Comparison of ENCODE assay signal across 8 mouse cellular contexts in the genomic region with DNA sequence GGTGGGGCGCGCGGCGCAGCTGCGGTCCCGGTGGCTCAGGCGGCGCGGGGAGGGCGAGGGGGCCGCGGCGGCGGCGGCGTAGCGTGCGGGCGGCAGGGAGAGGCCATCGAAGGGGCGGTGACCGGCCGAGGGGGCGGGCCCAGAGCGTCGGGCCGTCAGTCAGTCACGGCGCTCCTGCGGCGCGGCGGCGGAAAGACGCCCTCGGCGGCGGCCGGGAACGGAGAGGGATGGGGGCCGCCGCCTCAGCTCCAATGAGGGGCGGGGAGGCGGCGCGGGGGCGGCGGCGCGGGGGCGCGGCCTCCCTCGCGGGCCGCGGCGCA. TPM values are rescaled to one million over a fixed set of nuclear protein-coding genes. Genes with fewer than 3 reads are reported as not detected.
A peak's percentile ranks its signal among the peaks of the same experiment; 100 is the strongest.
DNase-seq lines count a peak whose midpoint lies in the region; ATAC-seq and TF ChIP-seq lines count a peak whose summit lies in the region.

A gene (minus strand): TSS at position 284 of the 320 bp plus-strand sequence.

- H3K4me2 ChIP-seq in forebrain, embryonic 16.5 days (ENCODE audit: low read length), result peak within 1 kb of the TSS; percentile 83
- H3K4me2 ChIP-seq in intestine, postnatal 0 days (replicated peaks; ENCODE audit: low read depth), result peak within 1 kb of the TSS; percentile 97
- H3K4me2 ChIP-seq in midbrain, embryonic 12.5 days (replicated peaks), result peak within 1 kb of the TSS; percentile 94

- peak within 1 kb of the TSS; percentile 94 for H3K27ac ChIP-seq in kidney, adult 2 months (ENCODE audit: insufficient read depth, low read depth, low read length)
- H3K27ac ChIP-seq in forebrain, embryonic 16.5 days (ENCODE audit: low read length), result peak within 1 kb of the TSS; percentile 94
- peak within 1 kb of the TSS; percentile 96 for H3K27ac ChIP-seq in intestine, postnatal 0 days (ENCODE audit: low read depth, low read length)
- peak within 1 kb of the TSS; percentile 93 for H3K27ac ChIP-seq in midbrain, embryonic 12.5 days (replicated peaks)

- H3K9me3 ChIP-seq in forebrain, embryonic 16.5 days (ENCODE audit: control insufficient read depth, low read length), result no peaks in the 10 kb centered on the region
- no peaks in the 10 kb centered on the region for H3K9me3 ChIP-seq in intestine, postnatal 0 days (ENCODE audit: control insufficient read depth)
- no peaks in the 10 kb centered on the region for H3K9me3 ChIP-seq in midbrain, embryonic 12.5 days

- 8% methylated on average over 47 of the region's 57 CpGs for WGBS in kidney, adult 2 months
- WGBS in forebrain, embryonic 16.5 days, result under 1% methylated on average over 25 of the region's 57 CpGs
- WGBS in intestine, postnatal 0 days, result under 1% methylated on average over 41 of the region's 57 CpGs
- WGBS in midbrain, embryonic 12.5 days, result 0% methylated on average over 18 of the region's 57 CpGs

- TF ChIP-seq CTCF in kidney, adult 2 months (conservative IDR thresholded peaks at IDR 0.05; ENCODE audit: insufficient read depth, insufficient read length, low read depth, low read length), result no peak
- TF ChIP-seq CTCF in intestine, postnatal 0 days (IDR thresholded peaks at IDR 0.05; ENCODE audit: low read depth), result no peak

- TF ChIP-seq POLR2A in kidney, adult 2 months (IDR thresholded peaks at IDR 0.05; ENCODE audit: low read depth, low read length), result no peak

- no peaks in the 10 kb centered on the region for H3K36me3 ChIP-seq in kidney, adult 2 months (ENCODE audit: control insufficient read depth, insufficient read depth, low read length)
- no peaks in the 10 kb centered on the region; the same call in 1 of the 2 replicates for H3K36me3 ChIP-seq in forebrain, embryonic 16.5 days (ENCODE audit: control insufficient read depth, insufficient read depth)
- peaks cover 6% of the 10 kb centered on the region; the same call in 1 of the 2 replicates for H3K36me3 ChIP-seq in intestine, postnatal 0 days (ENCODE audit: control insufficient read depth, insufficient read depth)
- H3K36me3 ChIP-seq in midbrain, embryonic 12.5 days, result 0 out of 2 replicates have a peak, but pooled peaks cover 10% of the 10 kb centered on the region

- no peak for DNase-seq in kidney, adult 2 months
- no peak for DNase-seq in kidney, postnatal 14 days
- DNase-seq in natural killer cell, adult 2 months (ENCODE audit: low spot score in 2 of 2), result no peak
- DNase-seq in thymus, postnatal 0 days (ENCODE audit: low spot score), result no peak

- H3K4me3 ChIP-seq in kidney, adult 2 months (ENCODE audit: insufficient read depth, low read depth, low read length), result peak within 1 kb of the TSS; percentile 89
- H3K4me3 ChIP-seq in forebrain, embryonic 16.5 days (replicated peaks; ENCODE audit: low read length), result peak within 1 kb of the TSS; percentile 81
- peak within 1 kb of the TSS; percentile 83 for H3K4me3 ChIP-seq in intestine, postnatal 0 days (ENCODE audit: low read depth, low read length)
- peak within 1 kb of the TSS; percentile 97 for H3K4me3 ChIP-seq in midbrain, embryonic 12.5 days

- peak within 1 kb of the TSS; percentile 82 for H3K9ac ChIP-seq in forebrain, embryonic 16.5 days (replicated peaks; ENCODE audit: low read depth, low read length)
- peak within 1 kb of the TSS; percentile 81 for H3K9ac ChIP-seq in intestine, postnatal 0 days (ENCODE audit: low read depth, low read length)
- H3K9ac ChIP-seq in midbrain, embryonic 12.5 days (replicated peaks), result peak within 1 kb of the TSS; percentile 88

- no peaks in the 10 kb centered on the region for H3K27me3 ChIP-seq in kidney, adult 2 months (replicated peaks; ENCODE audit: control insufficient read depth, insufficient read depth, low read length)
- no peaks in the 10 kb centered on the region for H3K27me3 ChIP-seq in forebrain, embryonic 16.5 days (replicated peaks; ENCODE audit: control insufficient read depth, insufficient read depth, low read length)
- no peaks in the 10 kb centered on the region for H3K27me3 ChIP-seq in intestine, postnatal 0 days (replicated peaks; ENCODE audit: control insufficient read depth, insufficient read depth, low read length)
- peaks cover 9% of the 10 kb centered on the region; the same call in 1 of the 2 replicates for H3K27me3 ChIP-seq in midbrain, embryonic 12.5 days

- H3K4me1 ChIP-seq in kidney, adult 2 months (ENCODE audit: control insufficient read depth, insufficient read depth, low read length), result peaks cover 27% of the 10 kb centered on the region; the same call in 1 of the 2 replicates
- H3K4me1 ChIP-seq in forebrain, embryonic 16.5 days (replicated peaks; ENCODE audit: control insufficient read depth, insufficient read depth, low read length), result peaks cover 42% of the 10 kb centered on the region
- 0 out of 2 replicates have a peak, but pooled peaks cover 3% of the 10 kb centered on the region for H3K4me1 ChIP-seq in intestine, postnatal 0 days (replicated peaks; ENCODE audit: control insufficient read depth, insufficient read depth, low read length)
- peaks cover 57% of the 10 kb centered on the region for H3K4me1 ChIP-seq in midbrain, embryonic 12.5 days

- ATAC-seq in activated CD4-positive, CD25-positive, alpha-beta regulatory T cell, adult 4 months, result peak; percentile 42
- ATAC-seq in forebrain, embryonic 16.5 days, result peak; percentile 80
- ATAC-seq in intestine, postnatal 0 days, result peak; percentile 87
- peak; percentile 86 for ATAC-seq in midbrain, embryonic 12.5 days (ENCODE audit: low FRiP score, low read depth)

RNA-seq across cellular contexts. Expression of the gene that starts here (rescaled TPM):
- 15.8 and 16.7 TPM in 2 replicates for polyA plus RNA-seq in kidney, adult 2 months (2012; rRNA removed)
- polyA plus RNA-seq in activated CD4-positive, CD25-positive, alpha-beta regulatory T cell, adult 4 months (2017; shearing (Covaris generic)), result 1 to 10 TPM; 4.4 to 4.5 TPM
- polyA plus RNA-seq in forebrain, embryonic 16.5 days (2015; fragmentation: Nextera tagmentation; extraction: Ambion mirVana), result 7.5 and 9.0 TPM in 2 replicates
- 2.3 and 2.7 TPM in 2 replicates for polyA plus RNA-seq in intestine, postnatal 0 days (2015; fragmentation: Nextera tagmentation; extraction: Ambion mirVana)
- polyA plus RNA-seq in midbrain, embryonic 12.5 days (2016; fragmentation: Nextera tagmentation; extraction: Ambion mirVana), result 6.7 TPM in 2 replicates
- polyA plus RNA-seq in thymus, postnatal 0 days (2015; fragmentation: Nextera tagmentation; extraction: Ambion mirVana), result 3.7 and 5.4 TPM in 2 replicates
